Mouse (Mus musculus) thymus, postnatal 14 days (tissue): ENCODE measurements around the gene Rac2.

Experiments
- DNase-seq: peaks from one replicate; pipeline ENCODE4 v3.0.0; 2021

The Rac2 gene

GRCm38 (mm10) chr15:78588049-78588448 lies 15.5 kb upstream of the Rac2 start:
- DNase-seq, result no peak

GRCm38 (mm10) chr15:78587050-78587994 lies 14.7 kb upstream of the Rac2 start:
- peak; percentile 87 for DNase-seq

- DNase-seq, result no peak
These were observed 12.8 kb upstream of the Rac2 start for GRCm38 (mm10) chr15:78585404-78585803.

GRCm38 (mm10) chr15:78583352-78583751 lies 10.8 kb upstream of the Rac2 start:
- DNase-seq, result peak; percentile 56

- no peak for DNase-seq
These were observed 3.8 kb upstream of the Rac2 start for GRCm38 (mm10) chr15:78576284-78576810.

- peak; percentile 52 for DNase-seq
These were observed 348 bp downstream of the Rac2 start for GRCm38 (mm10) chr15:78572270-78572600.

GRCm38 (mm10) chr15:78571554-78572269 lies 871 bp downstream of the Rac2 start:
- peak; percentile 91 for DNase-seq

- DNase-seq, result peak; percentile 70
These were observed 2.4 kb downstream of the Rac2 start for GRCm38 (mm10) chr15:78570170-78570569.

- DNase-seq, result no peak
These were observed 4.9 kb downstream of the Rac2 start for GRCm38 (mm10) chr15:78567608-78568120.

GRCm38 (mm10) chr15:78564764-78565435 lies 7.7 kb downstream of the Rac2 start:
- DNase-seq, result peak; percentile 44

- peak; percentile 81 for DNase-seq
These were observed 8.6 kb downstream of the Rac2 start for GRCm38 (mm10) chr15:78563937-78564336.

- DNase-seq, result no peak
These were observed 9.2 kb downstream of the Rac2 start for GRCm38 (mm10) chr15:78563344-78563743.

GRCm38 (mm10) chr15:78559141-78559979 lies 13.2 kb downstream of the Rac2 start:
- peak; percentile 36 for DNase-seq

GRCm38 (mm10) chr15:78557693-78558535 lies 14.7 kb downstream of the Rac2 start:
- DNase-seq, result peak; percentile 40

- DNase-seq, result no peak
These were observed 17.9 kb downstream of the Rac2 start for GRCm38 (mm10) chr15:78554545-78555313.

- DNase-seq, result no peak
These were observed 23.3 kb downstream of the Rac2 start for GRCm38 (mm10) chr15:78549189-78549734.

- DNase-seq, result no peak
These were observed 23.9 kb downstream of the Rac2 start for GRCm38 (mm10) chr15:78548711-78549110.

GRCm38 (mm10) chr15:78548336-78548665 lies 24.3 kb downstream of the Rac2 start:
- DNase-seq, result peak; percentile 33

- peak; percentile 61 for DNase-seq
These were observed 24.9 kb downstream of the Rac2 start for GRCm38 (mm10) chr15:78547415-78548335.
